Mouse (Mus musculus) R1 (cell line): ENCODE results near the gene Kcnq1.
A peak's percentile ranks its signal among the peaks of the same experiment; 100 is the strongest.

Experiments
- DNase-seq: peaks from one replicate; pipeline ENCODE4 v3.0.0-alpha.2; 2018; ENCODE audit warnings: low read depth, low spot score

The Kcnq1 gene

DNA sequence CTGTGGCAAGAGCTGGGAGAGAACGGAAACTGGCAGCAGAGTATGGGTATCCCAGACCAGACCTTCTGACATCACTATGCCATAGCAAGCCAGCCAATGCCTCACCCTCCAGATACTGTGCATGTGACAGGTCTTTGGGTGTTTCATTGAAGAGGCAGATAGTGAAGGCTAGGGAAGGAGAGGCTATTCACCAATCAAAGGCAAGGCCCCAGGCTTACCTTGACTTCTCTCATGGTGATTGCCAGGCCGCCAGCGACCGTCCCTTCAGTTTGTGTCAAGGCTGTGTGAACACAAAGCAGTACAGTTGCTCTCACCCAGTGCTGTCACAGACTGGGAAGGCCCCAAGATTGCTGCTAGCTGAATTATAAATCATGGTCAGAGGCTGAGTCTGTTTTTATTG, 75.1 kb downstream of the Kcnq1 start:
- DNase-seq: no peak

DNA sequence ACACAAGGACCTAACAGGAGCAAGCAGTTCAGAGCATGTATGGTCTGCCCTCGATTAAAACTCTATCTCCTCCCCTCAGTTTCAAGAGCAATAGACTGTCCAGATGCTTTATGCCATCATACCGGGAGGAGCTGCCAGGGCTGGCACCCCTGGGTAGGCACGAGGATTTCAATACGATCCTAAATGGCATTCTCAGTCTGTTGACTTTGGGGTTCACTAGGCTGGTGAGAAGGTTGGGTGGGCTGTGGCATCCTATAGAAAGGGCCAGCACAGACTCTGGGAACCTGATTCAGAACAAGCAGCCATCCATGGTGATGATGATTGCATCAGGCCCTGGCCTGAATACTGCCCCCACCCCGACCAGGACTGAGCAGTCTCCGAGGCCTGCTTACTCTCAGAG, 79.3 kb downstream of the Kcnq1 start:
- DNase-seq: no peak

- DNase-seq: no peak
Measured at GRCm38 (mm10) chr7:143186378-143186777, 80.2 kb downstream of the Kcnq1 start.

DNA sequence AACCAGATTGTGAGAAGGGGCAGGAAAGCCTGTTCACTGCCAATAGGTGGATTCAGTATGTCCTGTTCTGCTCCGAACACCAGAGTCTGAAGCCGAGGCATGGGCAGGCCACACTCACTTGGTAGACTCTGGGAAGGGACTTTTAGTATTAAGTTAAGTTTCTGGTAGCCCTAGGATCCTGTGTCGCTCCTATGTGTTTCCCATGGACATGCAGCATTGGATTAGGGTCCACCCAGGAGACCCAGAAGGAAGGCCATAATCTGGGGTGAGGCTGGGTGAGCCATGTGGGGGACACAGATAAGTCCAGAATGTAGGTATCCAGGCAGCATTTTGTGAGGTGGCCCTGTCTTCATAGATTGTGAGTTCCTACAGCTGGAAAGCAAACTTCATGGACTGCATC, 81.0 kb downstream of the Kcnq1 start:
- DNase-seq: no peak

DNA sequence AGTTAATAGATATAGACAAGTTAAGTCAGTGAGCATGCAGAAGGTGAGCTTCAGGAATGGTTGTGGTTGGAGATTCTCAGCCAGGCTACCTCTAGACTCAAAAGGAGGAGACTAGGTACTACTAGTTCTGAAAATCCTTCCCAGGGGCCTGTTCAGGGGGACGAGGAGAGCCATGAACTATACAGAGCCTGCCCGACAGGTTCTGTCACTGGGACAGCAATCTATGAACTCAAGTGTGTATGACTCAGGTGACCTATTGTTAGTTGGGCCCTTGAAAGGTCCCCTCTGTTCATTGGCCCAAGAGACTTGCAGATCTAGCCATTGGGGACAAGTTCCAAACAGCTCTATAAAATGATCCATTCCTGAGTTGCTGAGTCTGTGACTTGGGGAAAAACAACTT, 82.4 kb downstream of the Kcnq1 start:
- no peak for DNase-seq

GRCm38 (mm10) chr7:143189965-143190722, 84.0 kb downstream of the Kcnq1 start:
- DNase-seq: no peak

- DNase-seq: no peak
Measured at GRCm38 (mm10) chr7:143190911-143191310, 84.7 kb downstream of the Kcnq1 start.

- no peak for DNase-seq
Measured at GRCm38 (mm10) chr7:143192392-143192791, 86.2 kb downstream of the Kcnq1 start.

DNA sequence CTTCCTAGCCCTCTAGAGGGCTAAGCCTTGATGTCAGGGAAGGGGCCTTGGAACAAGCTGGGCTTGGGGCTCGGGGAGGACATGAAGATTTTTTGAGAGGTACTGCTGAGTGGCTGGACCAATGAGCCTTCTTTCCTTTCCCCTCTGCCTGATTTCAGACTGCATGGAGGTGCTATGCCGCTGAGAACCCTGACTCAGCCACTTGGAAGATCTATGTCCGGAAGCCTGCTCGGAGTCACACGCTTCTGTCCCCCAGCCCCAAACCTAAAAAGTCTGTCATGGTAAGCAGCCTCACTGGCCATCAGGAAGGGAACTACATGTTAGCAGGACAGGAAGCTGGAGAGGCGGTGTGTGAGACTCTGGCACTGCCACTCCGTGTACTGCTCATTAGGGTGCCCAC, 87.9 kb downstream of the Kcnq1 start:
- DNase-seq: no peak

DNA sequence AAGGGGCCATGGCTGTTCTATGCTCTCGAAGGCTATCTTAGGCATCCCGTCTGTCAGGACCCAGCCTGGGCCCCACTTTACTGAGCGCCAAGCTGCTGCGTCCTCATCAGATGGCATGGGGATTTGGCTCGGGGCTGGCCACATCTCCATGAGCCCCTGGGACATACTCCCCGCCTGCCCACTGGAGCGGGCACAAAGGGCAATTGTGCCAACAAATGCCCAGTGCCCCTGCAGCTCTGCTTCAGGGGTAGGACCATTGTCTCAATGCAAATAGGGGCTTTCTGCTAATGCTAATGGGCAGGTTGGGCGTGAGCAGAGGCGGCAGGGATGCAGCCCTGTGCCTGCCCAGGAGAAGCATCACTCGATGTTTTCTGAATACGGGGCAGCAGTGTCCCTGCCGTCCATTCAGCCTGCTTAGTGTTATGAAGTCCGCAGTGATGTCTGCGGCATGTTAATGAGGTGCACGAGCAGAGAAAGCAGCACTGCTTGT, 91.8 kb downstream of the Kcnq1 start:
- DNase-seq: no peak

GRCm38 (mm10) chr7:143198443-143198842, 92.3 kb downstream of the Kcnq1 start:
- no peak for DNase-seq

DNA sequence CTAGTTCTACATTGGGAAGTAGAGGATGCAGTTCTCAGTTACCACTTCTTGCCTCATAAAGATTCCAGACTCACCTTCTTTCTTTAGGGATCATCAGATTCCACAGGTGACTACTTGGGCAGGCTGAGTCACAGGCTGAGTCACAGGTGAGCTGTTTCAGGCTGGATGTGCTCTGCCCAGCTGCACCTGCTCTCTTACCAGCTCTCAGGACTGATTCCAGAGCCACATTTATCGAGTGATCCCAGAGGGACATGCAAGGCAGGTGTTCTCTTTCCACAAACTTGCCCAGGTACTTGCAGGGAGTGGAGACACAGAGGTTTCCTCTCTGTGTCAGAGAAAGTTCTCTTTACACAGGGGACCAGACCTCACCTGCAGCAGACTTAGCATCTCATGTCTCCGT, 95.1 kb downstream of the Kcnq1 start:
- no peak for DNase-seq

- DNase-seq: no peak
Measured at GRCm38 (mm10) chr7:143203897-143204296, 97.7 kb downstream of the Kcnq1 start.

DNA sequence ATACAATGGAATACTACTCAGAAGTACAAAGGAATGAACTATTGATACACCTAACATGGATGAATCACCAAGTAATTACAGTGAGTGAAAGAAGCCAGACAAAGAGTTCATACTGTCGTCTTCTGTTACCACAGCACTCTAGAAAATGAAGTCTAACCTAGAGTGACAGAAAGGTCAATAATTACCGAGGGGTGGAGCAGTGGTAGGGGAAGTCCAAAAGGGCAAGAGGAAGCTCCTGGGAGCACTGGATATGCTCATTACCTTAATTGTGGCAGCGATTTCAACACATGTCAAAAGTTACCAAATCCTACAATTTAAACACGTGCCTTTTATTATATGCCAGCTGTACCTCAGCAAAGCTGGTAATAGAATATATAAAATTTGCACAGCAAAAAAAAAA, 100.9 kb downstream of the Kcnq1 start:
- no peak for DNase-seq

DNA sequence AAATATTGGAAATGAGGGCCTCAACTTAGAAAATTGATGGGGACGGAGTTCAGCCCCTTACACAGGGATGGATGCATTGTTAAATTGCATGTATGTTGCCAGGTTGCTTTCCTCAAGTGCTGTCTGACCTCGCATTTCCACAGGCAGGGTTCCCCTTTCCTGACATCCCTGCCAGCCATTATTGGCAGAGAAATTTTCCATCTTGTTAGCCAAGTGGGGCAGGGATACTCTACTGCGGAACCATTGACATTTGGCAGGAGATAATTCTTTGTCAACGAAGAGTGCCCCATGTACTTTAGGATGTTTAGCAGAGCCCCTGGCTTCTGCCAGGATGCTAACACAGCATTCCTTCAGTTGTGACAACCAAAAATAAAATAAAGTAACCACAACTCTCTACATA, 104.6 kb downstream of the Kcnq1 start:
- no peak for DNase-seq

GRCm38 (mm10) chr7:143251206-143251605, 145.0 kb downstream of the Kcnq1 start:
- DNase-seq: no peak

- no peak for DNase-seq
Measured at GRCm38 (mm10) chr7:143253126-143253871, 147.1 kb downstream of the Kcnq1 start.

DNA sequence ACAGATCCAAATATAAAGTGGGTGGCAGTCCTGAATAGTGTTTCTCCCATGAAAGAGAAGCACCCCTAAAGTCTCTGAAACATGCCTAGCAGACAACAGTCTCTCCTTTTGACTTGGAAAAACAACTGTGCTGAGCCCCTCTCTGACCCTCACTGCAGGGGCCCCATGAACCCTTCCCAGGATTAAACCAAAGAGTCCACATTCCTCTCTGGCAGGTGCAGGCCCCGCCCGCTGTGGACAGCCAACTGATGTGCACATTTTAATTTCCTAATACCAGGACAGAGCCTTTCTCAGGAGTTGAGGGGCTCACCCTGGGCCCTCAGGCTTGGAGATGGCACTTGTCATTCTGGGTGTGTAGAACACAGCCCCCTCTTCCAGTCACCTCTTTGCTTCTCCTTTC, 148.7 kb downstream of the Kcnq1 start:
- peak; percentile 56 for DNase-seq

GRCm38 (mm10) chr7:143261246-143261645, 155.1 kb downstream of the Kcnq1 start:
- DNase-seq: no peak

GRCm38 (mm10) chr7:143263557-143263956, 157.4 kb downstream of the Kcnq1 start:
- DNase-seq: no peak

DNA sequence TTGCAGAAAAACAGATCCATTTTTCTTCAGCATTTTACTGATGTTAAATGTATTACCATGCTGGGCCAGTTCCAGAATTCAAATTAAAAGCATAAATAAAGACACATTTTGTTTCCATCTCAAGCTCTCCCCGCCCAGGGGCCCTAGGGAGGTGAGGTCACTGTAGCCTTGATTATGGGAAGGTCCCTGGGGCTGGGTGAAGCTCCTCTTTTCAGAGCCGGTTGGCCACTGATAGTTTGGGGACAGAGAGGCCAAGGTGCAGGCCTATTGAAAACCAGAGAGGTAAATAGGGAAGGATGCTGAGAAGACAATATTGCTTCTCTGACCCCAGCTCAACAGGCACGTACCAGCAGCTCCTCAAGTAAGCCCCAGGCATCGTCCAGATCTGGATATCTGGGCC, 157.8 kb downstream of the Kcnq1 start:
- DNase-seq: no peak

- no peak for DNase-seq
Measured at GRCm38 (mm10) chr7:143265386-143265785, 159.2 kb downstream of the Kcnq1 start.

DNA sequence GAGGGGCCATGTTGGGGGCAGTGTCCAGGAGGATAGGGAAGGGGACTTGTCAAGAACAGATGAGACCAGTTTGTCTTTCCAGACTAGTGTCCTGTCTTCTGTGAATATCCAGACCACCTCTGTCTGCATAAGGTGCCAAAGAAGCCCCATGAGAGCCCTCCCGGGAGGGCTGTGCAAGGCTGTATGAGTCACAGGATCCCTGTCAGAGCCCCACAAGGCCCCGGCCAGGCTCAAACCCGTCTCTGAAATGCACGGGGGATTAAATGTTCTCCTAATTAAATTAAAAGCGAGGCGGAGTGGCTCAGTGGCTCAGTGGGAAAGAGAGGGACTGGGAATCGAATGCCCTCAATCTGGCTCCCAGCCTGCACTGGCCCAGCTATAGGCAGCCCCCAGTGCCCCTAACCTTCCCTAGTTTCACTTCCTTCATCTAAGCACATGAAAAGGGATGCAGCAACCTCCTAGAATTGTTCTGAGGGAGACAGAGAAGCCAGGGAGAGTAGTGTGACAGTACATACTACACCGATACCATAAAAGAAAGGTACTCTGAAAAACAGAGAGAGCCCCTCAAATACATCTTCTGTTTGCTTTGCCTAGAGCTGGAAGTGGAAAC, 159.8 kb downstream of the Kcnq1 start:
- no peak for DNase-seq
